Mouse (Mus musculus) intestine, postnatal 0 days (tissue): Measurements from ENCODE around the gene Ints3. TPM values are rescaled to one million over a fixed set of nuclear protein-coding genes. Genes with fewer than 3 reads are reported as not detected.
A peak's percentile ranks its signal among the peaks of the same experiment; 100 is the strongest.

Experiments used
- ATAC-seq: fragments of 200-750 bp; cut with Nextera tagmentation; 2 replicates; pipeline ENCODE4 v1.8.0; 2017; ENCODE audit warnings: mild to moderate bottlenecking, moderate TSS enrichment, moderate library complexity
- H3K27ac ChIP-seq: fragments of 300-500 bp; sonication (generic); 2 replicates; pipeline ENCODE4 v1.5.1; 2014; ENCODE audit warnings: mild to moderate bottlenecking, low read depth, low read length, moderate library complexity
- H3K27me3 ChIP-seq: fragments of 300-500 bp; sonication (generic); replicated peaks from 2 replicates; pipeline ENCODE4 v1.6.1; 2014; ENCODE audit warnings: low read length, mixed read lengths; ENCODE audit not compliant: control insufficient read depth, insufficient read depth
- H3K36me3 ChIP-seq: fragments of 300-500 bp; sonication (generic); 2 replicates; pipeline ENCODE4 v1.6.1; 2014; ENCODE audit warnings: mild to moderate bottlenecking, moderate library complexity; ENCODE audit not compliant: control insufficient read depth, insufficient read depth
- H3K4me1 ChIP-seq: fragments of 300-500 bp; sonication (generic); replicated peaks from 2 replicates; pipeline ENCODE4 v1.6.1; 2014; ENCODE audit warnings: antibody characterized with exemption, low read length, mixed read lengths; ENCODE audit not compliant: control insufficient read depth, insufficient read depth
- H3K4me2 ChIP-seq: fragments of 300-500 bp; sonication (generic); replicated peaks from 2 replicates; pipeline ENCODE4 v1.6.1; 2014; ENCODE audit warnings: low read depth, mild to moderate bottlenecking, moderate library complexity
- H3K4me3 ChIP-seq: fragments of 300-500 bp; sonication (generic); 2 replicates; pipeline ENCODE4 v1.5.1; 2014; ENCODE audit warnings: low read depth, low read length
- H3K9ac ChIP-seq: fragments of 300-500 bp; sonication (generic); 2 replicates; pipeline ENCODE4 v1.6.1; 2014; ENCODE audit warnings: mild to moderate bottlenecking, low read depth, low read length
- H3K9me3 ChIP-seq: fragments of 300-500 bp; sonication (generic); 2 replicates; pipeline ENCODE4 v1.6.1; 2016; ENCODE audit warnings: mixed run types; ENCODE audit not compliant: control insufficient read depth
- CTCF ChIP-seq: sonication (generic); IDR thresholded peaks from 2 replicates; pipeline ENCODE4 v1.5.1; 2016; ENCODE audit warnings: low read depth, mild to moderate bottlenecking, control low read depth, antibody characterized with exemption, moderate library complexity
- WGBS: fragments of 180-500 bp; shearing (Covaris S2); extraction: QIAGEN DNeasy Blood & Tissue Kit; methylation state at CpG from one replicate; pipeline ENCODE4 v1.1.7; 2014; 5-methylcytosine and 5-hydroxymethylcytosine counted together
- polyA plus RNA-seq: library from polyadenylated mRNA; unstranded; fragments of >200 nt; fragmentation: Nextera tagmentation; extraction: Ambion mirVana; gene quantifications from 2 replicates; pipeline ENCODE4 v1.2.1, GENCODE M21; 2015

Ints3 gene
- polyA plus RNA-seq, 1 experiment from 2014 or later: 8.8 TPM

DNA sequence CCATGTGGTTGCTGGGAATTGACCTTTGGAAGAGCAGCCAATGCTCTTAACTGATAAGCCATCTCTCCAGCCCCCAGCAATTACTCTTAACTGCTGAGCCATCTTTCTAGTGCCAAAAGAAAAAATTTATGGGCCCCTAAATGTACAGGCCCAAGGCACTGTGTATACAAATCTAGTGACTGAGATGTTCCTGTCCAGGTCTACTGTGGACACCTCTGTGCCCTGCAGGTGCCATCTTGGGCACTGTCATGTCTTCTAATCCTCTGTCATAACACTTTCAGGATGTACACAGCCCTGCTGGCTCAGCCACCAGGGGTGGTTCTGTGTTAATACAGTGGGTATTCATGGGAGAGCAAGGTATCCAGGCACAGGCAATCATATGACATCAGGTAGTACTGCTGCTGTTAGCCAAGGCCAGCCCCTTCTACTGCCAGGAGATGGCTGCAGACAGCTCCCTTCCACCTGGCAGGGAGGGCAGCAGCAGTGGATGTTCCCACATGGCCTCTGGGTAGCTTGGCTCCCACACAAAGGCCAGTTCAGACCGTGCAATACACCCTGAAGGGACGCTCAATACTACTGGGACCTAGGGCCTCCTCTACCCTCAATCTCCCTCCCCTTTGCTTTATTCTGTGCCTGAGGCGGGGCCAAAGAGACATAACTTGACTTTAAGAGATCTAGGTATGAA is 57.7 kb downstream of the Ints3 start:
- H3K9ac ChIP-seq: no peak overlapping the region
- 59% methylated on average over 3 of the region's 3 CpGs for WGBS
- H3K4me2 ChIP-seq: no peak overlapping the region
- no peaks in the 10 kb centered on the region for H3K4me1 ChIP-seq
- H3K4me3 ChIP-seq: no peak overlapping the region
- H3K9me3 ChIP-seq: no peaks in the 10 kb centered on the region
- ATAC-seq: no peak
- no peak for TF ChIP-seq CTCF
- H3K36me3 ChIP-seq: no peaks in the 10 kb centered on the region
- H3K27me3 ChIP-seq: no peaks in the 10 kb centered on the region
- no peak overlapping the region for H3K27ac ChIP-seq

DNA sequence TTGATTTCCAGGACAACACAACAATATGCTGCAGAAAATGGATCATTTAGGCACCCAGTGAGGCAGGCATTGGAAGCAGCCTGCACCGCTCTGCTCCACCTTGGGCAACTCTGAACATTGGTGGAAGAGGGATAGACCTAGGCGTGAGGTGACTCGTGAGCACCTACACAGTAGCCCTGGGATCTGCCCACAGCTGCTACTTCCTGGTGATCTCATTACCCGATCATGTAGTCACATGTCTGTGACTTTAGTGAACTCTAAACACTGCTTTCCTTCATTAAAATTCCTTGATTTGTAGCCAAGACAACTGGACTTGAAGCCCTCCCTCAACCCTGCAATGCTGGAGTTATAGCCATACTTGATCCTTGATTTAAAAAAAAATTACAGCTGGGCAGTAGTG is 59.1 kb downstream of the Ints3 start:
- Histone ChIP-seq H3K27me3 (no peaks in the 10 kb centered on the region), H3K27ac (no peak overlapping the region), H3K36me3 (no peaks in the 10 kb centered on the region), H3K9ac (no peak overlapping the region), H3K9me3 (no peaks in the 10 kb centered on the region), H3K4me3 (no peak overlapping the region), H3K4me1 (no peaks in the 10 kb centered on the region), H3K4me2 (no peak overlapping the region)
- peak; percentile 63 for ATAC-seq
- 54% methylated on average over 4 of the region's 4 CpGs for WGBS
- no peak for TF ChIP-seq CTCF

DNA sequence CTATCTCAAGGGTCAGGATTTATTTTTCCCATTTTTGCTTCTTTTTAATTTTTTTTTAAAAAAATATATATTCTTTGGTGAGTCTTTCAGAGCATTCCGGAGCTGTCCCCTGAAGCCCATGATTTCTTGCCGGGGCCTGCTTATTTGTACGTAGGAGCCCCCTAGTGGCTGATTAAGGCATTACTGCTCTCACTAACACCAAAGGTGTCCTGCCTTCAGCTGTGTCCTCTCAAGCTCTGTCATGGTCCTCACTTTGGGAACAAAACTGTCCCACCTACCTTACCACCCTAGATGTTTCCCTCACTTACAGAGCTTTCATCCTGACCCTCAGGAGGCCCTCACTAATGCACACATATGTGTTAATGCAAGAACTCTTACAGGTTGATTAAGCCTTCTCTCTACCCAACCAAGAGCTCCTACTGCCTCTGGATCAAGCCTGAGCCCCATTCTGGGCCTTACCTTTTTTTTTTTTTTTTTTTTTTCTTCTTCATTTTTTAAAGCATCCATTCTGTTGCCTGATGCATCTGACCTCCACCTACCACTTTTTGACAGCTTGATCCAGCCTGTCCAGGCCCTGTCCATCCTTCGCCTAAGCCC is 59.9 kb downstream of the Ints3 start:
- no peak for ATAC-seq
- WGBS: 26% methylated on average over 4 of the region's 4 CpGs

DNA sequence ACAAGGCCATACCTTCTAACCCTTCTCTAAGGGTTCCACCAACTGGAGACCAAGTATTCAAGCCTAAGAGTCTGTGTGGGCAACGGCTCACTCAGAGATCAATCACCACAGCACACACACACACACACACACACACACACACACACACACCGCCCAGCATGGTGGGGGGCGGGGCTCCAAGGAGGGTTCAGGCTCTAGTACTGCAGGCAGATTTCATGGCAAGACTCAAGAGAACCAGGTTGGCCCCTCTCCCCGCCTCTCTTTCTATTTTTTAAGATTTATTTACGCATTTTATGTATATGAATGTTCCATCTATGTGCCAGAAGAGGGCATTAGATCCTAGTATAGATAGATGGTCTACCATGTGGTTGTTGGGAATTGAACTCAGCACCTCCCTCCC is 60.6 kb downstream of the Ints3 start:
- TF ChIP-seq CTCF: no peak
- no peak for ATAC-seq
- no peak overlapping the region for H3K9ac ChIP-seq
- no peaks in the 10 kb centered on the region for H3K9me3 ChIP-seq
- no peaks in the 10 kb centered on the region for H3K4me1 ChIP-seq
- H3K27me3 ChIP-seq: no peaks in the 10 kb centered on the region
- no peak overlapping the region for H3K4me3 ChIP-seq
- 58% methylated on average over 5 of the region's 5 CpGs for WGBS
- H3K27ac ChIP-seq: no peak overlapping the region
- no peak overlapping the region for H3K4me2 ChIP-seq
- no peaks in the 10 kb centered on the region for H3K36me3 ChIP-seq

More for the DNA sequence above, 59.9 kb downstream of the Ints3 start:
- no peaks in the 10 kb centered on the region for H3K9me3 ChIP-seq
- no peak overlapping the region for H3K4me3 ChIP-seq
- H3K4me2 ChIP-seq: no peak overlapping the region
- no peak overlapping the region for H3K27ac ChIP-seq
- H3K27me3 ChIP-seq: no peaks in the 10 kb centered on the region
- H3K36me3 ChIP-seq: no peaks in the 10 kb centered on the region
- H3K4me1 ChIP-seq: no peaks in the 10 kb centered on the region
- no peak overlapping the region for H3K9ac ChIP-seq
- TF ChIP-seq CTCF: peak; percentile 87

DNA sequence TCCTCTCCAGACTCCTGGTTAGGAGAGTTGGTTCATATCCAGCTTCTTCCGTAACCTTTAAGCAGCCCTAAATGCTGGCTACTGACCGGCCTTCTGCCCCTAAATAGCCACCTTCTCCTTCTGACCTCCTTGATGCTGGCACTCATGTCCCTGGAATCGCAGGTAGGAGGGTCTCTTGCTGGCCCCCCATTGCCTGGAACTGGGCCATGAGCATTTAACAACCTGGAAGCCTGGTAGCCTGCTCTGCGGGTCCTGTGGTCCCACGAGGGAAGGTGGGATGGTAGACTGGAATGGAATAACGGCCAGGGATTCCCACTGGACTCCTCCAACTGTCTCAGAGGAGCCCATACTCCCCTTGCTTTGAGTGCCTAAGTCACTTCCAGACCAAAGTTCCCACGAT is 61.6 kb downstream of the Ints3 start:
- Histone ChIP-seq H3K27me3 (no peaks in the 10 kb centered on the region), H3K4me1 (no peaks in the 10 kb centered on the region), H3K36me3 (no peaks in the 10 kb centered on the region), H3K4me3 (no peak overlapping the region), H3K27ac (no peak overlapping the region), H3K9me3 (no peaks in the 10 kb centered on the region), H3K4me2 (no peak overlapping the region), H3K9ac (no peak overlapping the region)
- no peak for ATAC-seq
- TF ChIP-seq CTCF: no peak
- WGBS: 71% methylated on average over 7 of the region's 7 CpGs

DNA sequence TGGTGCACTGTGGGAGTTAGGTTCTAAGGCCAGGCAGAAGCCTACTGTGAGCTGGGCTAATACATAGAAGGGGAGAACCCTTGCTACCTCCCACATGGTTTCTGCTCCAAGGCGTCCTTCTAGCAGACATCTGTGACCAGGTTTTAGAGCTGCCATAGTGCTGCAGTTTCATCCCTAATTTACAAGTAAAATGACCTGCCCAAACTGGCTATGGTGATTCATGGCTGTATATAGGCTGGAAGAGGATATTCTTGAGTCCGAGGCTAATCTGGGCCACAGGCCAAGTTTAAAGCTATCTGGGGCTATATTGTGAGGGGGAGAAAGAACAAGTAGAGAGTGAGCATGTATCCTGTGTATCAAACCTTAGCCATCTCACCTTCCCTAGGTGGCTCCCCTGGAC is 64.4 kb downstream of the Ints3 start:
- no peak for ATAC-seq
- H3K9ac ChIP-seq: no peak overlapping the region
- H3K9me3 ChIP-seq: no peaks in the 10 kb centered on the region
- no peaks in the 10 kb centered on the region for H3K27me3 ChIP-seq
- 40% methylated on average over 2 of the region's 2 CpGs for WGBS
- H3K4me2 ChIP-seq: no peak overlapping the region
- H3K4me1 ChIP-seq: peaks cover 9% of the 10 kb centered on the region; the same call in 1 of the 2 replicates
- no peak overlapping the region for H3K4me3 ChIP-seq
- TF ChIP-seq CTCF: no peak
- H3K27ac ChIP-seq: no peak overlapping the region
- H3K36me3 ChIP-seq: no peaks in the 10 kb centered on the region
